ENCODE assay signal across 9 mouse cellular contexts in the genomic region with DNA sequence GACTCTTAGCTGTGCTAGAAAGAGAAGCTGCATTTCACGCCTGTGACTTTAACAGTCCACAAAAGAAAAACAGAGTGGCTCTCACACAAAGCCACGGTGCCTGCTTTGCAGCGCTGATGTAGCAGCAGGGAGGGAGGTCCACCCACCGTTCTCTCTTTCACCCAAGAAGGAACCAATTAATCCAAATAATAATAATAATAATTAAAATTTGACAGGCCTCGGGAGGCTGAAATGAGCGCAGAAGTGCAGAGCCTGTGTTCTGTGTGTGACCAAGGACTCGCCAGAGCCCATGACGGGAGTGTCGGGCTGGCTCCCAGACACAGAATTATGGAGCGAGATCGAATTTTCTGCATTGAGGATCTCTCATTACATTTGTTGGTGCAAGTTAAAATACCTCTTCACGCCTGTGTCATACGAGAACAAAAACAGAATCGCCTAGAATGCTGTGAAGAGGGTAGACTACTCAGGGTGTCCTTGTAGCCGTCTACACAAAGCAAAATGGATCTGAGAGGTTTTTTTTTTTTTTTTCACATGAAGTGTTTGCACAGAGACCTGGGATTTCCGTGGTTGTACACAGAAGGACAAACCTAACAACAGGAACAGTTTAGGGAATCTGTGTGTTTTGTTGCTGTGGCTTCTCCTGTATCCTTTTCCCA.
DNase-seq lines count a peak whose midpoint lies in the region; ATAC-seq and TF ChIP-seq lines count a peak whose summit lies in the region.
"Had no signal": no experiment of that assay in that cellular context is flagged by ENCODE, and none has a peak within 500 bp of the region (broad histone marks: within the 10 kb centered on the region; RNA-seq: fewer than 3 reads in every experiment).

No protein-coding gene starts in this region.

- no peak for DNase-seq in frontal cortex, postnatal 14 days (ENCODE audit: low spot score in 2 of 2)
- DNase-seq in lung, postnatal 0 days (ENCODE audit: low spot score) = no peak
- no peak for DNase-seq in lung, adult 18-20 months
- no peak for DNase-seq in c-Kit-positive CD71-positive TER-119-positive erythroid progenitor cells, embryonic 14.5 days (ENCODE audit: low spot score)
- DNase-seq in heart, adult 8-10 months (ENCODE audit: low spot score) = no peak

- H3K9ac ChIP-seq in lung, postnatal 0 days (replicated peaks; ENCODE audit: low read depth) = no peak overlapping the region
- H3K9ac ChIP-seq in limb, embryonic 13.5 days = no peak overlapping the region
- no peak overlapping the region for H3K9ac ChIP-seq in stomach, embryonic 16.5 days (ENCODE audit: low read length)
- H3K9ac ChIP-seq: liver, embryonic 15.5 days had no signal

- WGBS in lung, postnatal 0 days = 18% methylated on average over 16 of the region's 16 CpGs
- 37% methylated on average over 16 of the region's 16 CpGs for WGBS in limb, embryonic 13.5 days
- 36% methylated on average over 16 of the region's 16 CpGs for WGBS in stomach, embryonic 16.5 days

- H3K4me1 ChIP-seq in lung, postnatal 0 days (ENCODE audit: insufficient read depth, low read depth, low read length) = no peaks in the 10 kb centered on the region
- H3K4me1 ChIP-seq in limb, embryonic 13.5 days = peaks cover 26% of the 10 kb centered on the region
- H3K4me1 ChIP-seq in stomach, embryonic 16.5 days (ENCODE audit: control insufficient read depth, insufficient read depth, low read length) = no peaks in the 10 kb centered on the region
- H3K4me1 ChIP-seq: liver, embryonic 15.5 days had no signal

- no peak for TF ChIP-seq CTCF in lung, postnatal 0 days (IDR thresholded peaks at IDR 0.05)

- H3K4me3 ChIP-seq in lung, postnatal 0 days (ENCODE audit: low read depth, low read length) = no peak overlapping the region
- H3K4me3 ChIP-seq in limb, embryonic 13.5 days = peak overlapping the region; percentile 18; the same call in 1 of the 2 replicates
- H3K4me3 ChIP-seq in stomach, embryonic 16.5 days (replicated peaks; ENCODE audit: low read length) = peak overlapping the region; percentile 12
- H3K4me3 ChIP-seq: liver, embryonic 15.5 days had no signal

- H3K9me3 ChIP-seq in lung, postnatal 0 days (ENCODE audit: low read length) = no peaks in the 10 kb centered on the region
- H3K9me3 ChIP-seq in limb, embryonic 13.5 days = no peaks in the 10 kb centered on the region
- no peaks in the 10 kb centered on the region for H3K9me3 ChIP-seq in stomach, embryonic 16.5 days (replicated peaks; ENCODE audit: control insufficient read depth, low read length)
- H3K9me3 ChIP-seq: liver, embryonic 15.5 days had no signal

- TF ChIP-seq EP300 in lung, postnatal 0 days (IDR thresholded peaks at IDR 0.05) = no peak

- no peaks in the 10 kb centered on the region for H3K27me3 ChIP-seq in lung, postnatal 0 days (replicated peaks; ENCODE audit: insufficient read depth, low read length)
- peaks cover 6% of the 10 kb centered on the region for H3K27me3 ChIP-seq in limb, embryonic 13.5 days
- no peaks in the 10 kb centered on the region for H3K27me3 ChIP-seq in stomach, embryonic 16.5 days (ENCODE audit: control insufficient read depth, insufficient read depth, low read length)

- H3K36me3 ChIP-seq in lung, postnatal 0 days (ENCODE audit: insufficient read depth, low read length) = no peaks in the 10 kb centered on the region
- H3K36me3 ChIP-seq in limb, embryonic 13.5 days = no peaks in the 10 kb centered on the region
- H3K36me3 ChIP-seq in stomach, embryonic 16.5 days (ENCODE audit: control insufficient read depth, insufficient read depth, low read length) = no peaks in the 10 kb centered on the region
- H3K36me3 ChIP-seq: liver, embryonic 15.5 days had no signal

- H3K27ac ChIP-seq in lung, postnatal 0 days (ENCODE audit: low read length) = no peak overlapping the region
- H3K27ac ChIP-seq in limb, embryonic 13.5 days = no peak overlapping the region
- H3K27ac ChIP-seq in stomach, embryonic 16.5 days (ENCODE audit: low read length) = no peak overlapping the region
- H3K27ac ChIP-seq: liver, embryonic 15.5 days had no signal

- peak overlapping the region; percentile 5 for H3K4me2 ChIP-seq in lung, postnatal 0 days (replicated peaks; ENCODE audit: low read depth, low read length)
- H3K4me2 ChIP-seq in limb, embryonic 13.5 days (replicated peaks) = peak overlapping the region; percentile 66
- H3K4me2 ChIP-seq in stomach, embryonic 16.5 days (ENCODE audit: low read depth, low read length) = peak overlapping the region; percentile 33
- H3K4me2 ChIP-seq: liver, embryonic 15.5 days had no signal

- peak; percentile 35; the same call in 1 of the 2 replicates for ATAC-seq in frontal cortex, adult (ENCODE audit: low TSS enrichment)
- ATAC-seq in lung, postnatal 0 days = no peak
- peak; percentile 59; the same call in 1 of the 2 replicates for ATAC-seq in limb, embryonic 13.5 days (ENCODE audit: low FRiP score, low read depth)
- no peak for ATAC-seq in stomach, embryonic 16.5 days (ENCODE audit: insufficient read depth, low FRiP score)

Comparison
In these comparisons a context has a peak if more than half of its experiments do, and no peak if none do; other contexts are left out.
1. ATAC-seq: peak in frontal cortex, adult (single experiment) and limb, embryonic 13.5 days (single experiment); none in lung, postnatal 0 days (single experiment) and stomach, embryonic 16.5 days (single experiment).
2. H3K4me2 ChIP-seq: peak in every context shown above with its lines; median percentile 66 in limb, embryonic 13.5 days; 33 in stomach, embryonic 16.5 days; 5 in lung, postnatal 0 days.